Mouse (Mus musculus): Measurements from ENCODE around the gene Nkpd1.
A peak's percentile ranks its signal among the peaks of the same experiment; 100 is the strongest.

Nkpd1 gene

DNA sequence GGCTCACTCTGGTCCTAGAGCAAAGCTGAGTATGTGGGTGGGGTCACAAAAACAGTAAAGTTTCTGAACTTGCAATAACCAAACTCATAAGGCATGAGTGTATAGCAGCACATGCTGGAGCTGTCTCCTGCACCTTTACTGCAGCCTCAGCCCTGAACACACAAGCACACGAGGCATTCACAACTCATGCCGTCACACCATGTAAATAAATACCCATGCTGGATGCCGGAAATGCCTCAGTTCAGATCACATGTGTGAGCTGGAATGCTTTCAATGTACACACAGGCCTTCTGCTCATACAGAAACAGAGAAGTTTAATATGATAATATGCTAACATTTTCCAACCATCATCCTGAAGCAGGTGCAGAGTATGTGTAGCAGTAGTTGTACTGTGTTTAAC lies 28.4 kb downstream of the Nkpd1 start:
- DNase-seq (ENCODE audit: low read depth, low spot score) = no peak

DNA sequence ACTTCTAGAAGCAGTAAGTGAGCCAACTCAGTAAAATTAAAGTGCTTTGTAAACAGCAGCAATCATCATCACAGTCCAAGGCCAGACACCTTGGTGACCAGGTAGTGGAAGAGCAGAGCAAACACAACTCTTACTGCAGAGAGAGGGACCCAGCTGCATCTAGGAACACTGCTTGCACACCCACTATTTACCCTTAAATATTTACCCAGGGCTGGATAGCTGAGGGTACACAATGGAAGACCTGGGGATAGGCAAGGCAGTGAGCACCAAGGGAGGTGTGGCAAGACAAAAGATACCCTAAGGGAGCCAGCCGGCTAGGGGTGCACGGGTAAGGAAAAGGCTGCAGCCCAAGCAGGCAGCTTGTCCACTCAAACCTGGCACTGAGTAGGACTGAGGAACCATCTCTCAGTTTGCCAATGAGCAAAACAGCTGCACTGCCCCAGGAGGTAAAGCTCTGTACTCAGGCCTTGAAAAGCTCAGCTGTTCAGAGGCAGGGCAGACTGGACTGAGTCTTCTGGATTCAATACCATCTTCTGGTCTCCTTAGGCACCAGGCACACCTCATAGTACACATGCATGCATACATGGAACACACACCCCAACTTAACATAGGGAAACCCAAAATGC lies 29.8 kb downstream of the Nkpd1 start:
- no peak for DNase-seq (ENCODE audit: low read depth, low spot score)

DNA sequence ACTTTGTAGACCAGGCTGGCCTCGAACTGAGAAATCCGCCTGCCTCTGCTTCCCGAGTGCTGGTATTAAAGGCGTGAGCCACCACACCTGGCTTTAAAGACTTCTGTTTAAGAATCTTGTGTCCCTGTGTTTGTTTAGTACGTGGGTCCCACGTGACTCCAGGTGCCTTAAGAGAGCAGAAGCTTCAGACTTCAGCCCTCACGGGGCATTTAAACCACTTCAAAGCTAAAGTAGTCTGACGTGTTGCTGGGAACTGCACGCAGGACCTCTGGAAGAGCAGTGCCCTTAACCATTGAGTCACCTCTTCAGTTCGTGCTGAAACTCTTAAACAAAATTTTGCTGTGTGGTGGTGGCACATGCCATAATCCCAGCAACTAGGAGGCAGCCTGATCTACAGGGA lies 31.8 kb downstream of the Nkpd1 start:
- DNase-seq (ENCODE audit: low read depth, low spot score) = no peak

- no peak for DNase-seq (ENCODE audit: low read depth, low spot score)
Measured at GRCm38 (mm10) chr7:19551634-19552033, 34.0 kb downstream of the Nkpd1 start.

DNA sequence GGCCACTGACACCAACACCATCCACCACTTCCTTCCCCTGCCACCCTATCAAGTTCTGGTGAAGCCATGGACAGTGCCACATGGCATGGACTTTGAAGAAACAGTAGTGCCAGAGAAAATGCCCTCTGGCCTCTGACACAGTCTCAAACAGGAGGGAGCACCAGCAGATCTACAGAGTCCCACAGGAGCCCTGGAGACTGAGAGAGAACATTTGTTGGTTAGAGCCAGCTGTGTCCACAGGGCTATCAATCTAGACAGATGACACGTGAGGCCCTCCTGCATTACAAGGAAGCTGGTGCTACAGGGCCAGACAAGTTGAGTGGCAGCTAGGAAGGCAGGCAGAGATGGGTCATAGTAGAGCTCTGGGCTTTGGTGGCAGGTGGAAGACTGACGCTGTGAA lies 34.8 kb downstream of the Nkpd1 start:
- no peak for DNase-seq (ENCODE audit: low read depth, low spot score)

DNA sequence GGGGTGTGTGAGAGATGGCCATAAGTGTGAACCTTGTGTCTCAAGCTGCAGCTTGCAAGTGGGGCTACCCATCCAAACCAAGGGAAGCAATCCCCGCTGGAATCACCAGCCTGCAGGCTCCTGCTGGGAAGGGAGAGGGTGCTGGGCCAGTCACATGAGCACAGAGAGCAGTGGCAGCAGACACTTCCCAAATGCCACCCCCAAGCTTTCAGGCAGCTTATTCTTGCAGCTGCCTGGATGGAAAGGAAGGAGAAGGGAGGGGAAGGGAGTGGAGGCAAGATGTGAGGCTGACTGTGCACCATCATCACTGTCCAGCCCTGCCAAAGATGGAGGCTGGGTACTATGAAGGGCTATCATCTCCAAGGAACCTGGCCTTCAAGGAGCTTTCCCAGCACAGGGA lies 36.5 kb downstream of the Nkpd1 start:
- DNase-seq (ENCODE audit: low read depth, low spot score) = no peak

- no peak for DNase-seq (ENCODE audit: low read depth, low spot score)
Measured at GRCm38 (mm10) chr7:19557086-19557485, 39.4 kb downstream of the Nkpd1 start.

DNA sequence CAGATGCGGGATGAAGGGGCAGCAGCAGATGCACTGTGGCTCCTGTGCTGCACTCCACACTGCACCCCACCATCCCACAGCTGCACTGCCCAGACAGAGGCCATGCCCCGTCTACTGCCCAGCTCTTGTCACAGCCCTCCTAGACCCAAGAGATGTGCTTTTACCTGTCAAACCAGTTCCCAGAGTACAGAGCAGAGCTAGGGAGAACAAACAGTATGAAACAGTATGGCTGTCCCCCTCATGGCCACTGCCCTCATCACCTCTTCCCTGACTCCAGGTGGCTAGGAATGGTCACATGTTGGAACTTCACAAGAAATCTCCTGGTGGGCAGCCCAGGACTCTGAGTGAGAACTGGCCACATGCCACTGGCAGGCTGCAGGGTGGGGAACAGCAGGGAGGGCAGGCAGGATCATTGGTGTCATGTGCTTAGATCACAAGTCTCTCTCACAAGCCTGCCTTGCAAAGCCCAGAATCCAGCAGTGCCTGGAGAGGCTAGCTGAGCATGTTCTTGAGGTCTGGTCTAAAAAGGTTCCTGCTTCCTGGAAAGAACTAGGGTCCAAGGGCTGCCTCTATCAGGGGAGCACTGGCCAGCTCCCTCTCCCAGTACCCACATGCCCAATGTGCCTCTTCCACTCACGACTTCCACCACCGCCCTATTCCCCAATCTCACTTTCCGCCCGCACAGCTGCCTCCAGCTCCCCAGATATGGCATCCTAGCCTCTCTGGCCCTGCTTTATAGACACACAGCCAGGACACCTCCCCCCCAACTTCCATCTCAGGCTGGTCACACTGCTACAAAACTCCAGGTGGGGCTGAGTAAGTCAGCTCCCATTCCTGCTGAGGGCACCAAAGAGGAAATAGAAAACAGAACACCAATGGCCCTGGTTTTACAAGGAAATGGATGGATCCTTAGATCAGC lies 40.6 kb downstream of the Nkpd1 start:
- no peak for DNase-seq (ENCODE audit: low read depth, low spot score)

DNA sequence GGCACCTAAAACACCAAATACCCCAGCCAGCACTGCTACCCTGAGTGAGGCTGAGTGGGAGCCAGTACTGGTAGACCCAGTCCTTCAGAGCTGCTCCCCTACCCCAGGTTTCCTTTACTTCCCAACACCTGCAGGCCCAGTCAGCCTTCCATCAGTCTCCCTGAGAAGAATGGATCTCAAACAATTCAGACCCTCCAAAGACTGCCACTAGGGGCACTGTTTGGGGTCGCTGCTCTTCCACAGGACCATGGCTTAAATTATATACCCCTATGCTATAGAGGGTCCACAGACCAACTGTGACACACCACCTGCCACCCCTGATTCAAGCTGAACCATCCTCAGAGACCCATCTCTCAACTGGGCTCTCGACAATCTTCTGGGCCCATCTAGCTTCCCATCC lies 41.3 kb downstream of the Nkpd1 start:
- DNase-seq (ENCODE audit: low read depth, low spot score) = no peak

GRCm38 (mm10) chr7:19560491-19561260 lies 43.0 kb downstream of the Nkpd1 start:
- DNase-seq (ENCODE audit: low read depth, low spot score) = no peak

DNA sequence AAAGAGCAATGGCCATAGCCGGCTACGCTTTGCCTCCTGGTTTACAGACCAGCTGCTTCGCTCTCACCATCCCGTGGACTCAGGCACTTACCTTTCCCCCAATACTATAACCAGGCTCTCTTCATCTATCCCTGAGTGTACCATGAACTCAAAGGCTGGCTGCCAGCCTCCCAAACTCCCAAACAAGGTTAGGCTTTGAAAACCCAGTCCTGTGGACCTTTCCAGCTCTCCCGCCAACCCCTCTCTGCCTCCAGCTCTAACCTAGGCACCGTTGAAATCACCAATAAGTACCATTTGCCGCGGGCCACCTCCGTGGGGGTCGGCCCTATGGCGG lies 43.8 kb downstream of the Nkpd1 start:
- DNase-seq (ENCODE audit: low read depth, low spot score) = no peak

- peak; percentile 92 for DNase-seq (ENCODE audit: low read depth, low spot score)
Measured at GRCm38 (mm10) chr7:19561765-19562642, 44.4 kb downstream of the Nkpd1 start.

GRCm38 (mm10) chr7:19562643-19563410 lies 45.2 kb downstream of the Nkpd1 start, which contains the start of gene Ppp1r37:
Gene Ppp1r37, minus strand, starts transcription at chr7:19563076.
- no peak for DNase-seq (ENCODE audit: low read depth, low spot score)

GRCm38 (mm10) chr7:19563884-19564283 lies 46.2 kb downstream of the Nkpd1 start:
- DNase-seq (ENCODE audit: low read depth, low spot score) = no peak

DNA sequence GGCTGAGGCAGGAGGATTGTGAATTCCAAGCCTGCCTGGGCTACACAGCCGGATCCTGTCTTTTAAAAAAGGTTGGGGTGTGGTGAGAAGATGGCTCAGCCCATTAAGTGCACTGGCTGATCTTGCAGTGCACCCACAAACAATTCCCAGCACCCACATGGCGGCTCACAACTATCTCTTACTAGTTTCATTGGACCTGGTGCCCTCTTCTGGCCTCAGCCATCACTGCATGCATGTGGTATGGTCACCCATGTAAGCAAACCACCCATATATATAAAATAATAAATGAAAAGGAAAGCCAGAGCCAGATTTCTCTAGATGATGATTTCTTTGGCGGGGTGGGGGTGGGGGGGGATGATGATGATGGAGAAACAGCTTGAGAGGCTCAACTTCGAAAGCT lies 46.8 kb downstream of the Nkpd1 start:
- no peak for DNase-seq (ENCODE audit: low read depth, low spot score)

DNA sequence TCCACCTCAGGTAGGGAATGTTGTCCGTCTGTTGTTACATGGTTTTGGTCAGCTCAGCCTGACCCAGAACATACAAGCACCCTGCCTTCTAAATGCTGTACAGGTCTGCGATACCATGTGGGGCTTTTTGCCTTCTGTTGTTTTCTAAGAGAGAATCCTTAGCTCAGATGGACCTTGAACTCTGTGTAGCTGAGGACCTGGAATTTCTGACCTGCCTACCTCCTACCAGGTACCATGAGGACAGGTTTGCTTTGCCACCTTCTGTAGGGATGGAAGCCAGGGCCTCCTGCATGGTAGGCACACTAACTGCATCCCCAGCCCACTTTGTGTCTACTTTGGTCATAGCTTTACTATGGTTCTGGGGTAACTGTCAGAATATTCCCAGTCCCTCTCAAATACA lies 48.2 kb downstream of the Nkpd1 start:
- no peak for DNase-seq (ENCODE audit: low read depth, low spot score)

GRCm38 (mm10) chr7:19567426-19567825 lies 49.8 kb downstream of the Nkpd1 start:
- no peak for DNase-seq (ENCODE audit: low read depth, low spot score)

GRCm38 (mm10) chr7:19569647-19570046 lies 52.0 kb downstream of the Nkpd1 start:
- no peak for DNase-seq (ENCODE audit: low read depth, low spot score)

DNA sequence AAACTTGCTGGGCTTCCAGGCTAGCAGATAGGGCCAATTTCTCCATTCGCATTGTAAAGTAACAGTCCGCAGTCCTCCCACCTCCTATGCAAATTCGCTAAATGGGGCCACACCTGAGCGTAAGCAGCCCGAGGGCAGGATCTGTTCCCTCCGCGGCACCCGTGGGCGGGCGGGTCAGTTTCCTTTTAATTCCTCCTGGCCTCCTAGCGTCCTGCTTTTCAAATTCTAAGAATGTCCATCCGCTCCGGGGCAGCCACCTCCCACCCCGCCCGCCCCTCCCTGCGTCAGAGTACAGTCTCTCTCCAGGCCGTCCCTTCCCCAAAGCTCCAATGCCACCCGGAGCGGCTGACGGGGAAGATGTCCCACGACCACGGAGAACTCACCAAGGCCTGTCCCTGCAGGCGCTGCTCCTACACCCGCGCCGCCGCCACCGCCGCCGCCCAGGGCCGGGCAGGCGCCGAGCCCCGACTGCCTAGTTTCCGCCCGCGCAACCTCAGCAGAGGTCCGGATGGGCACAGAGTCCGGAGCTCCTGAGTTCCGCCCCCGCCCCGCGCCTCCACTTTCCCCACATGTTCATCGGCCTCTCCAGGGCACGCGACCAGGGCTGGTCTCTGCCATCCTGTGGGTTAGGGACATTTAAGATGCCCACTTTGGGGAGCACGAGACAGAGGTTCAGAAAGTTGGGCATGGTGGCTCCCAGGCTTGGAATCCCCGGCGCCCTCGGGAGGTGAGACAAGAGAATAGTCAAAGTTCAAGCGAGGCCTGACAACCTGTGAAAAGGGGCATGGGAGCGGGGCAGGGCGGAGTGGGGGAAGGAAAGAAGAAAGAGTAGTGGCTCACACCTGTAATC lies 55.5 kb downstream of the Nkpd1 start:
- DNase-seq (ENCODE audit: low read depth, low spot score) = peak; percentile 75

DNA sequence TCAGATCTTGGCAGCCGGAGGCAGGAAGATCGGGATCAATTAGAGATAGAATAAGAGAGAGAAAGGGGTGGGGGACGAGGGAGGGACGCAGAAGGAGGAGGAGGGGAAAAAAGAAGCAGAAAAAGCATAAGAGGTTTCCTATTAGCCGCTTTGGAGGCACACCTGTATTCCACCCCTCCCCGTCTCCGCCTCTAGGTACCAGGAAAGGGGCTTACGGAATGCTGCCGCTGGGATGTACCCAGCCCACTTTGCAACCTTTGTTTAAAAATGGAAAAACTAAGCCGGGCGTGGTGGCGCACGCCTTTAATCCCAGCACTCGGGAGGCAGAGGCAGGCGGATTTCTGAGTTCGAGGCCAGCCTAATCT lies 56.1 kb downstream of the Nkpd1 start:
- DNase-seq (ENCODE audit: low read depth, low spot score) = no peak

Measured in embryo, embryonic 11.5 days (tissue).